Mouse (Mus musculus) gonadal fat pad, adult 2 months (tissue): ENCODE results near the gene Sohlh1. TPM values are rescaled to one million over a fixed set of nuclear protein-coding genes. Genes with fewer than 3 reads are reported as not detected.
"Not testable (repeated sequence)": the region's sequence is repeated elsewhere in the genome, so short reads cannot be mapped to it uniquely, and the experiment has no call there.

Experiments
- DNase-seq: peaks from one replicate; pipeline ENCODE4 v3.0.0-alpha.2; 2012; ENCODE audit warnings: low read depth
- polyA plus RNA-seq: library from polyadenylated mRNA; depleted of rRNA; stranded (reverse); fragments of >200 nt; gene quantifications from 2 replicates; pipeline ENCODE4 v1.2.3, GENCODE M21; 2012; rRNA removed

Sohlh1 gene
- polyA plus RNA-seq, 1 experiment, result 0.16 TPM

GRCm38 (mm10) chr2:25842161-25842560 lies 4.9 kb downstream of the Sohlh1 start:
- DNase-seq, result no peak

- DNase-seq, result no peak
These were observed 10.8 kb downstream of the Sohlh1 start for GRCm38 (mm10) chr2:25836291-25836690.

GRCm38 (mm10) chr2:25830786-25831185 lies 16.3 kb downstream of the Sohlh1 start:
- DNase-seq, result no peak

- no peak for DNase-seq
These were observed 18.6 kb downstream of the Sohlh1 start for GRCm38 (mm10) chr2:25828344-25828947.

- no peak for DNase-seq
These were observed 22.3 kb downstream of the Sohlh1 start for GRCm38 (mm10) chr2:25824751-25825150.

- DNase-seq, result no peak
These were observed 24.2 kb downstream of the Sohlh1 start, which contains the start of gene Lcn9 for GRCm38 (mm10) chr2:25822806-25823205. Gene Lcn9 (plus strand): TSS chr2:25823153.

- not testable (repeated sequence) for DNase-seq
These were observed 31.3 kb downstream of the Sohlh1 start, which contains the start of gene Glt6d1 for GRCm38 (mm10) chr2:25815748-25816147. Gene Glt6d1 (minus strand): TSS chr2:25815848.

- no peak for DNase-seq
These were observed 33.7 kb downstream of the Sohlh1 start for GRCm38 (mm10) chr2:25813364-25813763.

- no peak for DNase-seq
These were observed 35.3 kb downstream of the Sohlh1 start for GRCm38 (mm10) chr2:25811711-25812110.

GRCm38 (mm10) chr2:25798065-25798464 lies 49.0 kb downstream of the Sohlh1 start:
- DNase-seq, result no peak

GRCm38 (mm10) chr2:25797635-25798034 lies 49.4 kb downstream of the Sohlh1 start:
- DNase-seq, result no peak

Other genes with a start within 250 kb of the Sohlh1 start
- 58.5 and 65.8 TPM in 2 replicates for gene Rabl6, start 238.7 kb downstream of the Sohlh1 start, polyA plus RNA-seq
- 1.0 and 1.6 TPM in 2 replicates for gene Ccdc183, start 229.6 kb downstream of the Sohlh1 start, polyA plus RNA-seq
- 72.5 and 74.2 TPM in 2 replicates for gene Tmem141, start 225.2 kb downstream of the Sohlh1 start, polyA plus RNA-seq
- gene Fcna, start 219.2 kb downstream of the Sohlh1 start, polyA plus RNA-seq, result 18.2 and 19.1 TPM in 2 replicates
- 4,084 and 9,522 TPM in 2 replicates for gene Lcn8, start 194.1 kb downstream of the Sohlh1 start, polyA plus RNA-seq
- gene Lcn5, start 189.3 kb downstream of the Sohlh1 start, polyA plus RNA-seq, result 3,609 and 5,181 TPM in 2 replicates
- 342 and 466 TPM in 2 replicates for gene Lcn6, start 170.5 kb downstream of the Sohlh1 start, polyA plus RNA-seq
- 996 and 1,118 TPM in 2 replicates for gene Lcn10, start 164.5 kb downstream of the Sohlh1 start, polyA plus RNA-seq
- 25.9 and 27.0 TPM in 2 replicates for gene Obp2a, start 147.2 kb downstream of the Sohlh1 start, polyA plus RNA-seq
- 208 and 344 TPM in 2 replicates for gene Bmyc, start 140.5 kb downstream of the Sohlh1 start, polyA plus RNA-seq
- 0.19 and 0.22 TPM in 2 replicates for gene Obp2b, start 110.2 kb downstream of the Sohlh1 start, polyA plus RNA-seq
- not detected in 2 replicates for gene Lcn3, start 81.7 kb downstream of the Sohlh1 start, polyA plus RNA-seq
- 0.38 and 0.53 TPM in 2 replicates for gene Lcn11, start 70.2 kb downstream of the Sohlh1 start, polyA plus RNA-seq
- not detected in 2 replicates for gene Gm13539, start 65.0 kb downstream of the Sohlh1 start, polyA plus RNA-seq
- 0.36 and 0.76 TPM in 2 replicates for gene Glt6d1, start 31.4 kb downstream of the Sohlh1 start, polyA plus RNA-seq
- gene Lcn9, start 24.1 kb downstream of the Sohlh1 start, polyA plus RNA-seq, result 2,439 and 2,836 TPM in 2 replicates
- 14.6 and 26.8 TPM in 2 replicates for gene Kcnt1, start 16.5 kb upstream of the Sohlh1 start, polyA plus RNA-seq
- 13.0 and 17.7 TPM in 2 replicates for gene Camsap1, start 136.0 kb upstream of the Sohlh1 start, polyA plus RNA-seq
- 39.0 and 58.8 TPM in 2 replicates for gene Ubac1, start 174.5 kb upstream of the Sohlh1 start, polyA plus RNA-seq